8 mouse cellular contexts compared by ENCODE assay signal in genomic region chr4:133117556-133118411, GRCm38 (mm10). TPM values are rescaled to one million over a fixed set of nuclear protein-coding genes. Genes with fewer than 3 reads are reported as not detected.
DNase-seq lines count a peak whose midpoint lies in the region; ATAC-seq lines count a peak whose summit lies in the region.

No protein-coding gene starts in this region.

- H3K27me3 ChIP-seq in embryonic facial prominence, embryonic 13.5 days = no peaks in the 10 kb centered on the region
- no peaks in the 10 kb centered on the region for H3K27me3 ChIP-seq in heart, embryonic 12.5 days (replicated peaks)
- H3K27me3 ChIP-seq in kidney, embryonic 15.5 days = no peaks in the 10 kb centered on the region

- peak overlapping the region; percentile 98 for H3K27ac ChIP-seq in embryonic facial prominence, embryonic 13.5 days
- H3K27ac ChIP-seq in heart, embryonic 12.5 days (ENCODE audit: poor library complexity, severe bottlenecking) = peak overlapping the region; percentile 95
- H3K27ac ChIP-seq in kidney, embryonic 15.5 days = peak overlapping the region; percentile 98

- no peaks in the 10 kb centered on the region for H3K36me3 ChIP-seq in embryonic facial prominence, embryonic 13.5 days
- no peaks in the 10 kb centered on the region for H3K36me3 ChIP-seq in heart, embryonic 12.5 days
- H3K36me3 ChIP-seq in kidney, embryonic 15.5 days = no peaks in the 10 kb centered on the region

- peak overlapping the region; percentile 58 for H3K9ac ChIP-seq in embryonic facial prominence, embryonic 13.5 days
- peak overlapping the region; percentile 63 for H3K9ac ChIP-seq in heart, embryonic 12.5 days
- peak overlapping the region; percentile 23; the same call in 1 of the 2 replicates for H3K9ac ChIP-seq in kidney, embryonic 15.5 days

- 4% methylated on average over 18 of the region's 18 CpGs for WGBS in embryonic facial prominence, embryonic 13.5 days
- 16% methylated on average over 18 of the region's 18 CpGs for WGBS in heart, embryonic 12.5 days
- 5% methylated on average over 18 of the region's 18 CpGs for WGBS in kidney, embryonic 15.5 days

- H3K9me3 ChIP-seq in embryonic facial prominence, embryonic 13.5 days = no peaks in the 10 kb centered on the region
- H3K9me3 ChIP-seq in heart, embryonic 12.5 days (replicated peaks) = no peaks in the 10 kb centered on the region
- H3K9me3 ChIP-seq in kidney, embryonic 15.5 days (replicated peaks) = no peaks in the 10 kb centered on the region

- H3K4me1 ChIP-seq in embryonic facial prominence, embryonic 13.5 days = peaks cover 59% of the 10 kb centered on the region
- H3K4me1 ChIP-seq in heart, embryonic 12.5 days (replicated peaks) = peaks cover 36% of the 10 kb centered on the region
- peaks cover 73% of the 10 kb centered on the region for H3K4me1 ChIP-seq in kidney, embryonic 15.5 days

- peak overlapping the region; percentile 6; the same call in 1 of the 2 replicates for H3K4me3 ChIP-seq in embryonic facial prominence, embryonic 13.5 days
- 0 out of 2 replicates have a peak overlapping the region, but pooled peaks have one; percentile 7 for H3K4me3 ChIP-seq in heart, embryonic 12.5 days
- H3K4me3 ChIP-seq in kidney, embryonic 15.5 days (replicated peaks) = peak overlapping the region; percentile 8; the same call in 1 of the 2 replicates

- ATAC-seq in embryonic facial prominence, embryonic 13.5 days (ENCODE audit: insufficient number of reproducible peaks, insufficient read depth, low FRiP score, low TSS enrichment, low read depth) = peak; percentile 60; the same call in 1 of the 2 replicates
- peak; percentile 60 for ATAC-seq in heart, embryonic 12.5 days (ENCODE audit: insufficient number of reproducible peaks, low FRiP score)
- ATAC-seq in kidney, embryonic 15.5 days (replicated peaks; ENCODE audit: low FRiP score) = peak; percentile 81

- peak; percentile 69 to 79 for DNase-seq in right cerebral cortex, postnatal 10 days (ENCODE audit: low spot score in 2 of 2)
- DNase-seq in right cerebral cortex, postnatal 36 days (ENCODE audit: low spot score in 2 of 2) = no peak
- peak; percentile 93 for DNase-seq in lung, postnatal 10 days
- peak; percentile 80 for DNase-seq in ovary, postnatal 36 days (ENCODE audit: low spot score)
- DNase-seq in thymus, postnatal 0 days (ENCODE audit: low spot score) = no peak

- H3K4me2 ChIP-seq in embryonic facial prominence, embryonic 13.5 days = peak overlapping the region; percentile 45
- H3K4me2 ChIP-seq in heart, embryonic 12.5 days = peak overlapping the region; percentile 46
- H3K4me2 ChIP-seq in kidney, embryonic 15.5 days = peak overlapping the region; percentile 45

RNA-seq across cellular contexts. Expression of gene Wasf2, which starts 12.5 kb away (rescaled TPM):
- polyA plus RNA-seq in embryonic facial prominence, embryonic 13.5 days (2015; fragmentation: Nextera tagmentation; extraction: Ambion mirVana) = 118 and 142 TPM in 2 replicates
- 68.5 and 70.1 TPM in 2 replicates for polyA plus RNA-seq in heart, embryonic 12.5 days (2016; fragmentation: Nextera tagmentation; extraction: Ambion mirVana)
- 107 and 109 TPM in 2 replicates for polyA plus RNA-seq in kidney, embryonic 15.5 days (2015; fragmentation: Nextera tagmentation; extraction: Ambion mirVana)
- polyA plus RNA-seq in thymus, postnatal 0 days (2015; fragmentation: Nextera tagmentation; extraction: Ambion mirVana) = 140 and 190 TPM in 2 replicates

Comparison
In these comparisons a context has a peak if more than half of its experiments do, and no peak if none do; other contexts are left out.
1. DNase-seq: peak in right cerebral cortex, postnatal 10 days (2 of 2), lung, postnatal 10 days (single experiment) and ovary, postnatal 36 days (single experiment); none in right cerebral cortex, postnatal 36 days (0 of 2) and thymus, postnatal 0 days (single experiment).
2. Peak in every context shown above with its lines, with median percentiles within 50 percentile points of each other: ATAC-seq, H3K27ac ChIP-seq, H3K4me2 ChIP-seq, H3K4me3 ChIP-seq and H3K9ac ChIP-seq.